Mouse (Mus musculus): ENCODE data around the gene Plac9a.
"Not testable (repeated sequence)": the region's sequence is repeated elsewhere in the genome, so short reads cannot be mapped to it uniquely, and the experiment has no call there.

Gene Plac9a

DNA sequence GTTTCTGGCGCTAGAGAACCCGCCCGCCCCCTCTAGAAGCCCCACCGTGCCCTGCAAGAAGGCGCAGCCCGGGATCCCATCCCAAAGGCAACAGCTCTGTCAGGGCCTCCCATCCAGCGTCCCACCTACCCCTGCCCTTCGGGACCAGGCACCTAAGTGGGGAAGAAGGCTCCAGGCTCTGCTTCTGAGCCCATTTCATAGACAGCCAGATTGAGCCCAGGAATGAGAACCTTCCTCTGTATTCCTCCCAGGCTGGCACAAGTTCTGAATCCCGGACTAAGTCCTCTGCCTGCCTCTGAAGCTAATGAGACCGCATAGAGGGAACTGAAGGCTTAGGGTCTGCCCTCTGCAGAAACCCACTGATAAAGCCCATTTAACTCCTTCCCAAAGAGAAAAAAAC, at the start of gene Plac9a:
Plac9a (minus strand) TSS at position 101 of the 400 bp plus-strand sequence.
- in situ Hi-C loops (cut with MboI, MseI), result not testable (repeated sequence)

DNA sequence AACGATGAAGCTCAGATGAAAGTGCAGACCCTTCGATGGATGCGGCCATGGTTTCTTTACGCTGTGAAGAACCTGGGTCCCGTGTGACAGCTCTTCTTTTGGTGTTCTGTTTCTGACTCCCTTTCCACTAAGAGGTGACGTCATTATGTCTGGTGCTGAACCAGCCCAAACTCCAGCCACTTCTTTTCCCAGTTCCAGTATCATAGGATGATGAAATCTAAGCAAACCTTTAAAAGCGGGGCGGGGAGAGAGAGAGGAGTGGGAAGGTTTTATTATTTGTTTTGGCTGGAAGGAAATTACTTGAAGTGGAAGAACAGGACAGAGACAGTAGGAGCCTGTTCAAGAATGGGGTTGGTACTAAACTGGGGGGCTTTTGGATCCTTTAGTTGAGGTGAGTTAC, 35.1 kb upstream of the Plac9a start, which contains the start of gene Cphx1:
Cphx1 (plus strand) TSS at position 301 of the 400 bp plus-strand sequence.
- in situ Hi-C loops (cut with MboI, MseI), result not testable (repeated sequence)

DNA sequence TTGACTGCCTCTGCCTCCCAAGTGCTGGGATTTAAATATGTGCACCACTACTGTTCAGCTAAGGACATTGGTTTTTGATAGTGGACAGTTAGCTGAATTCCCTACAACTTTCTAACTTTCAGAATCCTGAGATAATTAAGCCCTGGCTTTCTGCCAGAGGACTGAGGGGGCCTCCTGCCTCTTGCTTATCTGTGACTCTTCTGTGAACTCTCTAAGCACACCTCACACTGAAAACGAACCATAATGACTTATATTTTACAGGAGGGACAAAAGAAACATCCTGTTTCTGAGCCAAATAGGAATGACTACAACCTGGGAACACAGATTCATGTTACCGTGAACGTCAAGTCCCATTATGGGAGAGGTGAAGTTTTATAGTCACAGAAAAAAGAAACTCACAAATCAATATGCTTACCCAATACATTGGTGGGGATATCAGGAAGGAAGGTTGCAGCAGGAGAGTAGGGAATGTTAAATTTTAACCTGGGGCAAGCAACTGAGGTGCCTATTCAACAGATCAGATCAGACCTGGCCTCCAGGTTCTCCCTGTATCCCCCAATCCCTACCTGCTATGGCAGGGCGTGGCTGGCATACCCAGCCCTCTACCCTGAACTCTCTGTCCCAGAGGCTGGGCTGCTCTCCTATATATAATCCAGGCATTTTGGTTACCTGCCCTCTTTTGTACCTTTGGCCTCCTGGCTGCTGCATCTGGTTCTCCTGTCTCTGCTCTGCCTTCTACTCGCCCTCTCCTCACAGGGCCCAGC, 34.1 kb upstream of the Plac9a start:
- in situ Hi-C loops (cut with MboI, MseI), result not testable (repeated sequence)

DNA sequence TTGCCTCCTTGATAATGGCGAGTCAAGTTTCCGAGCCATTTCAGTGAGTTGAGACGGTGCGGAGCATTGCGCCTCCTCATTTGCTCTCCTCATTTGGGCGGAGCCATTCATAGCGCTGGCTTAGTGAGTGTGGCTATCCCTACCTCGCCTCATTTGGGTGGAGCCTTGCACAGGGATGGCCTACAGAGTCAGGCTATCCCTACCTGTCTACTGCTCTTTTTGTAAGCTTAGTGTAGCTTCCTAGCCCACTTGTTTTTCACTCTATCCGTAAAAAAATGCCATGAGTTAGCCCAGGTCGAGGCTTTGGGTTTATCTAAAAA, 24.6 kb upstream of the Plac9a start, which contains the start of gene Tmem254a:
Tmem254a (minus strand) TSS at position 111 of the 320 bp plus-strand sequence.
- in situ Hi-C loops (cut with MboI, MseI), result not testable (repeated sequence)

DNA sequence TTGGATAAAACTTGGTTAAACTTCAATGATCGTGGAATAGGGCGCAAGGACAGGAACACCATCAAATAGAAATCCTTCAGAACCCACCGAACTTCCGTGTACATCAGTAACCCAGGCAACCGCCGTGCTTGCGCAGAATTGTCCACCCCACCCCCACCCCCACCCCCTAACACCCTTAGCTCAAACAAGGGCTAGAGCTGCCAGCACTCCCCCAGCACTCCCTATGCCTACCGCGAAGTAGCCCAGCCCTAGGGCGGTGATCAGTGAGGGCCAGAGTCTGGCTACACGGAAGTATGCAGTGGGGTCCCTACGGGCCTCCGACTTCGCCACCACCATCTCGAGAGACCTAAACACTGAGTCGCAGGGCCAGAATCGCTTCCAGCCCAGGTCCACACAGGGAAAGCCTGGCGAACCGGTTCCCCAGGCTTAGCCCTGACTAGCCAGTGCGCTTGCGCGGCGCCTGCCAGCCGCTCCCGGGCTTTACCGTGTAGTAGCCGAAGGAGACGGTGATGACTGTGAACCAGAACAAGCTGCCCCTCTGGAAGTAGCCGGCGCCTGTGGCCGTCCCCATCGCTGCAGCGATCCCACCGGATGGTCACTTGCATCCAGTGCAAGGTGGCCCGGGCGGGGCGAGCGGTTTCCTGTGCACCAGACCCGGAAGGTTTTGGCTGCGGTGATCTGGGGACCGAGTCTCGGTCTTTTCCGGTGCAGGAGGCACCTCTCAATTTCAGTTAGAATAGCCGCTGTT, 24.1 kb upstream of the Plac9a start:
- in situ Hi-C loops (cut with MboI, MseI), result not testable (repeated sequence)

DNA sequence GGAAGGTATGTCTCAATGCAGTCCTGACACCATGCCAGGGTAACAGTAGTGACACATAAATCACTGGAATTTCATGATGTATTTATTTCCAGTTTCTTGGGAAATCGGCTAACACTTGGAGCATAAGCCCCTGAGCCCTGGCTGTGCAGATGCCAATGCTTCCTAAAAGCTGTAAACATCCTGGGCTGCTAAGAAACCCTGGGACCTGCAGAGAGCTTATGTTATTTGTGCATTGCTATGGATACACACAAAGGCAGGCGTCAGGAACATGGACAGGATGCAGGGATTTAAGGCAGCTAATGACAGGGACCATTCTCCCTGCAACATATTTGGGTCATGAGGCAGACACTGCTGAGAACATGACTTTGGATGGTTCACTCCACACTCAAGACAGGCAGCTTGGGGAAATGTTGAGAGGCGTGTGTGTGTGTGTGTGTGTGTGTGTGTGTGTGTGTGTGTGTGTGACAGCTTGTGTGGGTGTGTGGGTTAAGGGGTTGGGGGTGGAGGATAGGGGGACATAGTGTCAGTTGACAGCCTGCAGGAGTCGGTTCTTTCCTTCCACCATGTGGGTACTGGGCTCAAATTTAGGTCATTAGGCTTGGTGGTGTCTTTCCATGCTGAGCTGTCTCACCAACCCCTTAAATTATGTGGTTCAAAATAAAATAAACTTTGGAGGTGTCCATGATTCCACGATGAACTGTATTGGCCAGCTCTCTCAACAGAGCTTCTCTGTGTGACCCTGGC, 15.7 kb upstream of the Plac9a start:
- in situ Hi-C loops (cut with MboI, MseI), result not testable (repeated sequence)

GRCm38 (mm10) chr14:25908976-25909375, 6.1 kb upstream of the Plac9a start:
- in situ Hi-C loops (cut with MboI, MseI), result not testable (repeated sequence)

DNA sequence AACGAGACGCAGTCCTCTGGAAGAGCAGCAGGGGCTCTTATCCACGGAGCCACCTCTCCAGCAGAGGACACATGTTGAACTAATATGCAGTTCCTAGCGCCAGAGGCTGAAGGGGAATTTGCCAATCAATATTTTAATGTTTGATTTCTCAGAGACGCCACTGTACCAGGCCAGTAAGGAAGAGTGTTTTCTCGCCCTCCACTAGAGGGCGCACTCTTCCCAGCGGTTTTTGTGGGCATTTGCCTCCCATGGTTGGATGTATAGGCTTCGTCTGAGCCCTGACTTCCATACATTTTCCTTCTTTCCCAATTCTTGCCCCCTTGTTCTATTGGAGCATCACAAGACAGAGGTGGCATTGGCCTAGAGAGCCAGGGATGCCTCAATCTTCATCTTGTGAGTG, 4.4 kb upstream of the Plac9a start:
- in situ Hi-C loops (cut with MboI, MseI), result not testable (repeated sequence)

DNA sequence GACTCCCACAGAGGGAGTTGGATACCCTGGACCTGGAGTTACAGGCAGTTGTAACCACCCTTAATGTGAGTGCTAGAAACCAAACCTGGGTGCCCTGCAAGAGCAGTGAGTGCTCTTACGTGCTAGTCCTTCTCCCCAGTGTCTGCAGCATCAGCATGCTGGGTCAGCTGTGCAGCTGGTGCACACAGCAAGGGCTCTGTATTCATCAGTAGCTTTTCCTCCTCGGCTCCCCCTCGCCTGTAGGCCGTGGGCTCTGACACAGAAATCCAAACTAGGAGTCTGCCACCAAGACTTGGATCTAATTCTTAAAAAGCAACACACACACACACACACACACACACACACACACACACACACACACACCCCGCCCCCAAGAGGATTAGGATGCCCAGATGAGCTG, 2.3 kb upstream of the Plac9a start:
- in situ Hi-C loops (cut with MboI, MseI), result not testable (repeated sequence)

GRCm38 (mm10) chr14:25895686-25896085, 7.2 kb downstream of the Plac9a start:
- in situ Hi-C loops (cut with MboI, MseI), result not testable (repeated sequence)

- in situ Hi-C loops (cut with MboI, MseI), result not testable (repeated sequence)
Observed at GRCm38 (mm10) chr14:25894566-25894965, 8.3 kb downstream of the Plac9a start.

GRCm38 (mm10) chr14:25885886-25886285, 17.0 kb downstream of the Plac9a start:
- in situ Hi-C loops (cut with MboI, MseI), result not testable (repeated sequence)

- in situ Hi-C loops (cut with MboI, MseI), result not testable (repeated sequence)
Observed at GRCm38 (mm10) chr14:25881769-25882168, 21.1 kb downstream of the Plac9a start.

GRCm38 (mm10) chr14:25876640-25877039, 26.3 kb downstream of the Plac9a start:
- in situ Hi-C loops (cut with MboI, MseI), result not testable (repeated sequence)

DNA sequence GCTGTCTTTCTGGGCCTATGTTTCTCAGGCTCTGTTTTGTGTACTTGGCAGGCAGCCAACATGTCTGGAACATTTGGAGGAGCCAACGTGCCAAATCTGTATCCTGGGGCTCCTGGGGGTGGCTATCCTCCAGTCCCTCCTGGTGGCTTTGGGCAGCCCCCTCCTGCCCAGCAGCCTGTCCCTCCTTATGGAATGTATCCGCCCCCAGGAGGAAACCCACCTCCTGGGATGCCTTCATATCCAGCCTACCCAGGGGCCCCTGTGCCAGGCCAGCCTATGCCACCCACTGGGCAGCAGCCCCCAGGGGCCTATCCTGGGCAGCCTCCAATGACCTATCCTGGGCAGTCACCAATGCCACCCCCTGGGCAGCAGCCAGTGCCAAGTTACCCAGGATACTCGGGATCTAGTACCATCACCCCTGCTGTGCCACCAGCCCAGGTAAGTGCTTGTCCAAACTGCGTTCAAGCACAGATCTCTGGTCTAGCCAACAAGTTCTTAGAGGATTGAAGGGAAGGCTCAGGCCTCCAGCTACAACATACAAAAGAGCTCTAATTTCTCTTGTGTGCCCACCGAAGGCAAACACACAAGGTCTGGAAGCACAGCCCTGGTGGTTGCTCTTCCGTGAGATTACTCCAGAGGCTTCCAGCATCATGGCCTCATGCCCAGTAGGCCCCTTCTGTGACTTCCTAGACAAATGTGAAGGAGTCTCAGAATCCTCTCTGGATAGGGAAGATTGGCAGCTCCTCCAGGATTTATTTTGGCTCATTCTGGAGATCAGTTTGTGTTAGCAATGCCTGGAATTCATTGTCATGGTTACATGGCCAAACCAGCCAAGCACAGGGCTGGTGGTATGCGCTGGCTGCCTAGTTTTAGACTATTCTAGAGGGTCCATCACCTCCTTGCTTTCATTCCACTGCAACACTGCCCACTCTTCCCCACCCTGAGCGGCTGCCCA, 30.2 kb downstream of the Plac9a start:
- in situ Hi-C loops (cut with MboI, MseI), result loop anchor here (5.0 kb wide), 3 partner anchors 40 to 285 kb away; no protein-coding TSS in a partner anchor

DNA sequence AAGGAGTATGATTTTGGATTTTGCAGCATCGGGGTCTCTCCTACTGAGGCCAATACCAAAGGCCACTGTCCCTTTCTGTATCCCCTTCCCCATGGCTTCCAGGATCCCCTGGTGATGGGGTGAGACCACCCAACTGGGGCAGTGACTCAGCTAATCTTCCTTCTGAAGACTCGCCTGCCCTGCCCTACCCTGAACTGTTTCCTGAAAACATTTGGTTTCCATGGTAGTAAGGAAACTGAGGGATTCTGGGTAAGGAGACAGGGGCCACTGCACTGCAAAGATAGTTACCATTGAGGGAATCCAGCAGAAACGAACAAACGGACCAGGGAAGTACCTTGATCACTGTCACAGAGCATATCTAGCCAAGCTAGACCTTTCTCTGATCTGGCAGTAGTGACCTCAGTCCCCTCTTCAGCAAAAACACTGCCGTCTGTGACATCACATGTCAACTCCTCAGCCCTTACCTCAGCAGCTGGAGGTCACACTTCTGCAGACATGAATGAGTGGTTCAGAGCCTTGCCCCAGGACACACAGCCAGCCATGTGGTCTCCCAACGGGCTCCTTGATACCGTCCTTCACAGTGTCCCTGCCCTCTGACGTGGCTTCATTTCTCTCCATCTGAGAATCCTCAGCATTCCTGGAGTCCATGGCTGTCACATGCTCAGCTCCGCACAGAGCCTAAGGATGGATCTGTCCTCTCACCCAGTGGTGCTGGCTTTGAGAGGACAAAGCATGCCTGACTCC, 33.6 kb downstream of the Plac9a start:
- in situ Hi-C loops (cut with MboI, MseI), result no loop called here

DNA sequence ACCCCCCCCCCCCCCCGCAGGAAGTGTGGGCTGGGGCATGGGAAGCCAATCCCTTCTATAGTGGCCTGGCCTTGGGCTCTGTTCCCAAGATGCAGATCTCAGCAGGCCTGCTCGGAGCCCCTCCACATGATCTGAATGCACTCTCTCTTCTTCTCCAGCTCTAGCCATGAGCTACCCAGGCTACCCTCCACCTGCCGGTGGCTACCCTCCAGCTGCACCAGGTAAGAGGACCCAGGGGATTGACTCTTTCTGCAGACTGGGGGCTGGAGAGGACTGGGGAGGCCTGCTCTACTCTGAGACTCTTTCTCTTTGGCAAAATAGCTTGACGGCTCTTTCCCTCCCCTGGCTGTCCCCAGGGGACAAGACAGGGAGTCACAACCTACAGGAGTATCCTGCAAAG, 34.2 kb downstream of the Plac9a start:
- in situ Hi-C loops (cut with MboI, MseI), result no loop called here

GRCm38 (mm10) chr14:25867834-25868233, 35.1 kb downstream of the Plac9a start:
- in situ Hi-C loops (cut with MboI, MseI), result no loop called here

DNA sequence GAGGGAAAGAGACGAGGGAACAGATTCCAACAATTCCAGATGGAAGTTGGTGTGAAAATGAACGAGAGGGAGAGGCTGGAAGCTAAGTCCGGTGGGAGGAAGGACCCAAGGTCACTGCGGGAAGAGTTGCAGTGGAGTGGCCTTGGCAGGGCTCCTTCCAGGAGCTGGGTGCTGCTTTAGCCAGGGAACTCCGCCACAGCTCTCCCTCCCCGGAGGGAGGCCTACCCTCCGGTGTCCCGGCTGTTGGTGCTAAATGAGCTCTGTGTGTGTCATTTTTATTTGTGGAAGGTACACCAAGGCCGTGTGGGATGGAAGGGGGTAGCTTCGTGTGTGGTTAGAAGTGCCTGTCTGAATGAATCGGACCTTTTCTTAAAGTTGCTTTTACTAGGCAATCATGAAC, 36.1 kb downstream of the Plac9a start:
- in situ Hi-C loops (cut with MboI, MseI), result no loop called here

DNA sequence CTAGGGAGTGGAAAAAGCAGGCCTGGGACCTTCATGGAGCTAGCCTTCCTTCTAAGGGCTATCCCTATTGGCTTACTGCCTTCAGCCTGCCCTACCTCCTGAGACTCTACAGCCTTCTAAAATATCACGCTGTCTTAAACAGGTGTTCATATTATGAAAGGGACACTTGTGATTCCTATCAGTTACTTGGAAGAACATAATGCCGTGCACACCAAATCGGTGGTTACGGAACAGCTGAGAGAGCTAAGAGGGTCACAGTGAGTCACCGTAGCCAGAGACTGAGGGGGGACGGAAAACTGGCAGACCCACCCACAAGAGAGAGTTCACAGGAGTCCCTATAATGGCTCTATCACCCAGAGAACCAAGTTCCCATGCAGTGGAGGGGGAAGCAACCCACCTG, 36.5 kb downstream of the Plac9a start:
- in situ Hi-C loops (cut with MboI, MseI), result no loop called here
